Mouse (Mus musculus) cerebellum, postnatal 36 days (tissue): ENCODE results near the gene Palm2.
A peak's percentile ranks its signal among the peaks of the same experiment; 100 is the strongest.

Source experiments
- DNase-seq, 2 experiments: peaks; one replicate each; pipeline ENCODE4 v3.0.0; 2021 to 2022; ENCODE audit warnings: mixed read lengths in 2 of 2

Gene Palm2

GRCm38 (mm10) chr4:57624819-57625218, 190.8 kb downstream of the Palm2 start:
- DNase-seq, result no peak

- DNase-seq, result no peak
Measured at GRCm38 (mm10) chr4:57625306-57625705, 191.3 kb downstream of the Palm2 start.

DNA sequence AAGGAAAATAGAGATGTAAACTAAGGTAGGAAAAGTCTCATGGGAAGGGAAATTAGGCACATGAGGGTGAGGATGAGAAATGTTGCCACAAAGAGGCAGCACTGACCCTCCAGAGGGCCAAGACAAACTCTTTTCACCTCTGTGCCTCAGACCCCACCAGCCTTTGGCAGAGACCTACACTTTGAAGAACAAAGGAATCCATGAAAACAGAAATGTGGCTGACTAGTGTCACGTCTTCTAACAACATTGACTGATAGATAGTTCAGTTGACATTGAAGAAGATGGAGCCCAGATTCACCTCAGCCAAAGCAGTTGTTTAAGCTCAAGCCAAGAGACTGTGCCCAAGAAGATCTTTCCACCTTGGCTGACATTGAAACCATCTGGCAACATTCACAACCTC, 191.7 kb downstream of the Palm2 start:
- no peak for DNase-seq

- no peak for DNase-seq
Measured at GRCm38 (mm10) chr4:57626921-57627320, 192.9 kb downstream of the Palm2 start.

DNA sequence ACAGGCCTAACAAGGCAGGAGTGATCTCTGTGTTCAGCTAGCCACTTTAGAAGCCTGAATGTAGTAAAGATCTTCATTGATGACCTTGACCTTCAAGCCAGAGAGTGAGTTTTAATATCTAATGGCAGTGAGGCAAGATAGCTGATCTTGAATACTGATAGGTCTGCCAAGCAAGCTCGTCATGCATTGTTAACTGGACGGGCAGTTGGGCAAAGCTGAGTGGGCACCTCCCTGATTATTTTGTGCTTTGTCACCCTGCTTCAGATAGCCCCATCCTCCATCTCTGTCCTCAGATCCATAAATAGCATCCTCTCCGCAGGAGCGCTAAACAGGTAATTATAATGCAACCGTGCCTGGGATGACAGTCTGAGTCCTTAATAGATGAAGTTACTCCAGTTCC, 198.3 kb downstream of the Palm2 start:
- DNase-seq, result no peak

GRCm38 (mm10) chr4:57633052-57633451, 199.0 kb downstream of the Palm2 start:
- DNase-seq, result no peak

DNA sequence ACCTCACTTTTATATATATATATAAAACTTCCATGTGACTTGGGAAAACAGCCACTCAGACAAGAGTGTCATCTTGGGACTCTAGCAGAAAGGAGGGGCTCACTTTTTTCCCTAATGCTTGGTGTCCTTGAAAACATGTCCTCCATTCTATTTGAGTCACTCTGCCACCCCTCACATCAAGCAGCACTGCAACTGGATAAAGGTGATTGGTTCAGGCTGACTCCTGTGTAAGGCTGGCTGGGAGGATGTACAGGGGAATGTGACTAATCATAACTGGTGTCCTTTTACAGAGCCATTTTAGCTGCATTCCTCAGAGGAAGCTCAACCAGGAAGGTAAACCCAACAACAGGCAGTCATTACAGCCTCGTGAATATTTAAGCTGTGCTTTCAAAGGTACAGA, 200.9 kb downstream of the Palm2 start:
- DNase-seq, result no peak

GRCm38 (mm10) chr4:57636782-57637482, 202.9 kb downstream of the Palm2 start:
- no peak for DNase-seq

GRCm38 (mm10) chr4:57637636-57638386, 203.8 kb downstream of the Palm2 start:
- peak; percentile 39 to 44 for DNase-seq

- DNase-seq, result peak in 1 of 2 experiments; percentile 32
Measured at GRCm38 (mm10) chr4:57638941-57639340, 204.9 kb downstream of the Palm2 start.

GRCm38 (mm10) chr4:57640222-57640621, 206.2 kb downstream of the Palm2 start:
- no peak for DNase-seq

GRCm38 (mm10) chr4:57640971-57641370, 206.9 kb downstream of the Palm2 start:
- DNase-seq, result no peak

DNA sequence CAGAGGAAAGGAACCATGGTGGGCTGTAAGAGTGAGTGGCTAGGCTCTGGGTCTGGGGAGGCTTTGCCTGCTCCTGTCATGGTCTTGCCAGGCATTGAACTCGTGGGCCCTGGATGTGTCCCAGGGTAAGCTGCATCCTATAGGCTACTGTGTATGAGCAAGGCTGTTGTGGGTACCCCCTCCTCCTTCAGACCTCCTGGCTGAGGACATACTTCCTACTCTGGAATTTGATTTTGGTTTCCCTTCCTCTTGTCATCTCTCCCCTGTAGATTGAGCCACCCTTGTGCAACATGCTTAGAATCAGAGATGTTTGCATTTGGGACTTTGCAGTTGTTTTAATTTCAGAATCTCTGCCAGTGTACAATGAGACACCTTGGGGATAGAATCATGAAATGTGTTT, 216.9 kb downstream of the Palm2 start:
- DNase-seq, result no peak

DNA sequence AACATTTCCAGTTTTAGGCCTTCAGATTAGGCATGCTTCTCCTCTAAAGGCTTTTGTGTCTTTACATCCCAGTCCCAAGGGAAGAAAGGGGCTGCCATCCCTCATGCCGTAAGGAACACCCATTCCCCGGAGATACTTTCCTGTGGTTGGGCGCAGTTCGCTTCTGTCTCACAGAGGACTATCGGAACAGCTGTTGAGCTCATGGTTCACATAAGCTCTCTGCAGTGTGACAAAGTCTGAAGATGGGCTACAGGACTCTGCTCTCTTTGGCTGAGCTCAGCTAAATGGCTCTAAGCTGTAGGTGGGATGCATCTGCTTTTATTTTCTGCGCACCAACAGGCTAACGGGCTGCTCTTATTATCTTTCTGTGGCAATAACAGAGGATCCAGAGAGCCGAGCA, 217.5 kb downstream of the Palm2 start:
- no peak for DNase-seq

- no peak for DNase-seq
Measured at GRCm38 (mm10) chr4:57652185-57652904, 218.3 kb downstream of the Palm2 start.

GRCm38 (mm10) chr4:57655966-57656365, 221.9 kb downstream of the Palm2 start:
- no peak for DNase-seq

DNA sequence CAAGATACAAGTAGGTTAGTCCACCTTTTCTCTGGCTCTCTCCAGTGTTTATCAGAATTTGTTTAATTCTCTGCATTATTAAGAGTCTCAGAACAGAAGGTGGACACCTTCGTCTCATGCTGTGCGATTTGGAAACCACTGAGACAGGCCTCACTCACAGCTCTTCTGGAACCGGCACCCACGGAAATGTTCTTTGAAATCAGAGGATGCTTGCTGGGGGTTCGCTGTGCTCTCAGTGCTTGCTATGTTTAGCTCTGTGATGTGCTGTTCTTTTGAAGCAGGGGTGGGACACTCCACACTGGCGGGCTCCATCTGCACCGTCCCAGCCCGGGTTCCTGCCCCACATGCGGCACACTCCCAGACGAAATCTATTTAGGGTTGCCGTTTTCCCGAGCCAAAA, 222.3 kb downstream of the Palm2 start:
- peak; percentile 21 to 45 for DNase-seq

- DNase-seq, result no peak
Measured at GRCm38 (mm10) chr4:57656861-57657260, 222.8 kb downstream of the Palm2 start.

- peak; percentile 60 to 64 for DNase-seq
Measured at GRCm38 (mm10) chr4:57660470-57660869, 226.4 kb downstream of the Palm2 start.

DNA sequence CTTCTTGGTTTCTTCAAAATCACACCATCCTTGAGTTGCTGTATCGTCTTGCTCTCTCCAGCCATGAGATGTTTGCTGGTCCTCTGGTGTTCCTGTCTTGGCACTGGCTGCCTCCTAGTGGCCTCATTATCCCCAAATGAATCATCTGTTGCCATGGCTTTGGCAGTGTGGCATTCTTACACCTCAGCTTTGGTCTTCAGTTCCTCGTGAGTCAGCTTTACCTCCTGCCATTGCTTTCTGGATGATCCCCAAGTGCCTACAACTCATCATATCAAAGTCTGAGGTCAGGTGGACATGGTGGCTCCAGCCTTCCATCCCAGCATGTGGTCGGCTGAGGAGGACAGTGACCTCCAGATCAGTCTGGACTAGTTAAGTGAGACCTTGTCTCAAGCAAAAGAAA, 232.1 kb downstream of the Palm2 start:
- DNase-seq, result no peak

DNA sequence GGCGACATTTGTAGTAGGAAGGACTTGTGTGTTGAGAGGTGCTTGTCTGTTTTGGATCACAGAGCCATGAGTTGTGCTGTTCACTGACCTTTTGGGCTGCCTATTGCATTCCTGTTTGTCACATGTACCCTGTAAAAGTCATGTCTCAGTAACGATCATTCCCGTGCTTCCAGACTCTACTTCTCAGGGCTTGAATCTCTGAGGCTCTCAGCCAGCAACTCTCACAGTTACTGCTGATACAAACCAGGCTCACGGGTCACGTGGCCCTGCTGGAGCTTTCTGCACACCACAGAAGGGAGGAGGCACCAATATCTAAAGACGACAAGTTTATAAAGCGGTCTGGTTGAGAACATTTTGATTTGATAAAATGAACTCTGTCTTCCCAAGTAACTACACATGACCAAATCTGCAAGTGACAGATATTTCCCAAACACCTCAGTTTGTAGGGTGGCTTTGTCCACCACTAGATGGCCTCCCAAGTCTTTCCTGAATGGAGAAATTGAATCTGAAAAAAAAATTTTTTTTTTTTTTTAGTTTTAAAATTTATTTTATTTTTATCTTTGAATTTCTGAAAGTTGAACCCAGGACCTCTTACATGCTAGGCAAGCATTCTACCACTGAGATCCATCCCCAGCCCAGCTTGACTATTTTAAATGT, 236.9 kb downstream of the Palm2 start:
- no peak for DNase-seq

DNA sequence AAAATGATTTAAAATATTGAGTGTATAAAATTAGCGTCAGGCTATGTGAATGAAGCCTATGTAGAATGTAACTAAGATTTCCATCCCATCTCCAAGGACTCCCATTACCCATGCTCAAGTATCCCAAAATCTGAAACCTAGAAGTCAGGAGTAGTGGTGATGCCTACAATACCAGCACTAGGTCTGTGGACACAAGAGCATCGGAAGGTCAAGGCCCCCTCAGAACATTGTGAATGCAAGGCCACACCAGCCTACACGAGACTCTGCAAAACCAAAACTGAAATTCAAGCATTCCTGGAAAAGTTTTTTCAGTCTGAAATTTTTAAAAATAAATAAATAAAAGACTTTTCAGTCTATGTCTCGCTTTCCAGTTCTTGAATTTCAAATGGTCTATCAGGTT, 238.5 kb downstream of the Palm2 start:
- DNase-seq, result no peak
